Mouse (Mus musculus) CD4-positive, CD25-positive, alpha-beta regulatory T cell, adult 4 months (primary cell): ENCODE results near the gene Cd109. TPM values are rescaled to one million over a fixed set of nuclear protein-coding genes. Genes with fewer than 3 reads are reported as not detected.

Source experiments
- ATAC-seq: one replicate; pipeline ENCODE4 v1.8.0; 2017
- polyA plus RNA-seq, 2 experiments: library from polyadenylated mRNA; unstranded; fragments of 100-300 nt; shearing (Covaris generic); gene quantifications; one replicate each; pipeline ENCODE4 v1.2.1; 2017

Cd109 gene
- polyA plus RNA-seq = not detected

GRCm38 (mm10) chr9:78615401-78616021 is at the start of gene Cd109:
Gene Cd109 (plus strand): TSS chr9:78615546.
- no peak for ATAC-seq

GRCm38 (mm10) chr9:78569934-78570333 is 45.4 kb upstream of the Cd109 start:
- ATAC-seq = no peak

GRCm38 (mm10) chr9:78576466-78576865 is 38.9 kb upstream of the Cd109 start:
- ATAC-seq = no peak

- no peak for ATAC-seq
These were observed 36.5 kb upstream of the Cd109 start for GRCm38 (mm10) chr9:78578824-78579223.

GRCm38 (mm10) chr9:78579644-78580396 is 35.5 kb upstream of the Cd109 start:
- ATAC-seq = no peak

- ATAC-seq = peak; percentile 33
These were observed 28.0 kb upstream of the Cd109 start for GRCm38 (mm10) chr9:78587218-78587883.

GRCm38 (mm10) chr9:78587914-78588313 is 27.4 kb upstream of the Cd109 start, which contains the start of gene Slc17a5:
Gene Slc17a5 (minus strand): TSS chr9:78588041.
- peak; percentile 96 for ATAC-seq

GRCm38 (mm10) chr9:78588411-78589033 is 26.8 kb upstream of the Cd109 start:
- no peak for ATAC-seq

- no peak for ATAC-seq
These were observed 24.9 kb upstream of the Cd109 start for GRCm38 (mm10) chr9:78590471-78590870.

GRCm38 (mm10) chr9:78595257-78595656 is 20.1 kb upstream of the Cd109 start:
- no peak for ATAC-seq

GRCm38 (mm10) chr9:78595769-78596555 is 19.4 kb upstream of the Cd109 start:
- ATAC-seq = no peak

GRCm38 (mm10) chr9:78596834-78597233 is 18.5 kb upstream of the Cd109 start:
- peak; percentile 96 for ATAC-seq

GRCm38 (mm10) chr9:78599927-78600326 is 15.4 kb upstream of the Cd109 start:
- no peak for ATAC-seq

GRCm38 (mm10) chr9:78601046-78601730 is 14.2 kb upstream of the Cd109 start:
- ATAC-seq = no peak

GRCm38 (mm10) chr9:78614201-78614600 is 1.1 kb upstream of the Cd109 start:
- no peak for ATAC-seq

GRCm38 (mm10) chr9:78619285-78619684 is 3.9 kb downstream of the Cd109 start:
- no peak for ATAC-seq

- ATAC-seq = no peak
These were observed 8.0 kb downstream of the Cd109 start for GRCm38 (mm10) chr9:78623301-78623747.

- ATAC-seq = no peak
These were observed 14.6 kb downstream of the Cd109 start for GRCm38 (mm10) chr9:78629991-78630390.

- ATAC-seq = peak; percentile 37
These were observed 16.5 kb downstream of the Cd109 start for GRCm38 (mm10) chr9:78631755-78632434.

GRCm38 (mm10) chr9:78633976-78634375 is 18.6 kb downstream of the Cd109 start:
- no peak for ATAC-seq

- ATAC-seq = no peak
These were observed 26.0 kb downstream of the Cd109 start for GRCm38 (mm10) chr9:78641386-78641785.
